Mouse (Mus musculus): Measurements from ENCODE around the gene Uts2. TPM values are rescaled to one million over a fixed set of nuclear protein-coding genes. Genes with fewer than 3 reads are reported as not detected.

Uts2 gene
- polyA plus RNA-seq (2012; rRNA removed; ENCODE audit: low replicate concordance) = not detected in 2 replicates

GRCm38 (mm10) chr4:150996797-150997196 is at the start of gene Uts2:
TSS of gene Uts2 (plus strand) at chr4:150997097.

DNA sequence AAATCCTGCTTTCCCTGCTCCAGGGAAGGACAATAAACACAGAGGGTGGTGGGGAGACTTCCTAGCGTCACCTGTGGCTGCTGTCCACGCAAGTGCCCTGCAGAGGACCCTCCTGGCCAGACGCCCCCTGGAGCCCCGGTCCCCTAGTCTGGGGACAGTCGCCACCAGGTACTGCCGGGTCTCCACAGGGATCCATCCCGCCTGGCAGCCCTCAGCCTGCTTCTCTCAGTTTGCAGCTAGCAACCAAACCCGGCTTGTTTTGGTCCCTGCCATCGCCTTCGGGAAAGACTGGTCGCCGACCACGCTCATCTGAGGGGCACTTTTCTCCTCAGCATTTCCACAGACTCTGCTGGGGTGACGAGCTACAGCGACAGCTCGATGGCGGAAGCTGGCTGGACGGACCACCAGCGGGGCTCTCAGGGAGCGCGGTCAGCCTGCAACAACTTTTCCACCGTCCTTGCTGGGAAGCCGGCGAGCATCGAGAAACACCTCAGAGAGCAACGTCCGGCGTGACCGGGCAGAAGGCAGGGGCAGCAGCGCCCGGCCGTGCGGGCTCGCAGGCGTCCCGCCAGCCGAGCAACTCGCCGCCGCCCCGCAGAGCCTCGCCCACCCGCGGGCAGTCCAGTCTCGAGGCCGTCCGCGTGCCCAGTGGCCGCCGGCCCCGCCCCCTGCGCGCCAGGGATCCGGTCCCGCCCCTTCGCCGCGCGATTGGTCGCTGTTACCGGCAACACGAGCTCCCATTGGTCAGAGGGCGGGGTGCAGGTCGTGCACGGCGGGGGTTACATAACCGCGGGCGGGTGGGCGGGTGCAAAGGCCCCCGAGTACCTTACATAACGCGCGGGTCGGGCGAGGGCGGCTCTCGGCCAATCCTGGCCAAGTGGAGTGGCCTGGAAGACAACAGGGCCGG is 47.4 kb downstream of the Uts2 start, which contains the start of gene Per3:
TSS of gene Per3 (minus strand) at position 629 of the 907 bp plus-strand sequence.

Other genes with a start within 250 kb of the Uts2 start
- gene Errfi1, start 143.2 kb upstream of the Uts2 start, polyA plus RNA-seq (2012; rRNA removed; ENCODE audit: low replicate concordance) = 31.4 and 34.2 TPM in 2 replicates
- gene Park7, start 82.7 kb upstream of the Uts2 start, polyA plus RNA-seq (2012; rRNA removed; ENCODE audit: low replicate concordance) = 163 and 222 TPM in 2 replicates
- gene Tnfrsf9, start 82.5 kb upstream of the Uts2 start, polyA plus RNA-seq (2012; rRNA removed; ENCODE audit: low replicate concordance) = 1.6 and 1.7 TPM in 2 replicates
- gene Per3, start 47.6 kb downstream of the Uts2 start, polyA plus RNA-seq (2012; rRNA removed; ENCODE audit: low replicate concordance) = 18.5 and 26.5 TPM in 2 replicates
- gene Vamp3, start 60.9 kb downstream of the Uts2 start, polyA plus RNA-seq (2012; rRNA removed; ENCODE audit: low replicate concordance) = 55.3 and 79.7 TPM in 2 replicates
- gene Gm13090, start 92.5 kb downstream of the Uts2 start, polyA plus RNA-seq (2012; rRNA removed; ENCODE audit: low replicate concordance) = not detected in 2 replicates